Mouse (Mus musculus) neural tube, embryonic 10.5 days (tissue): ENCODE results near the gene Ppp1r8.

ENCODE experiments used
- DNase-seq: peaks from one replicate; pipeline ENCODE4 v3.0.0-alpha.2; 2017; ENCODE audit warnings: low spot score; ENCODE audit errors: extremely low spot score

Ppp1r8 gene

DNA sequence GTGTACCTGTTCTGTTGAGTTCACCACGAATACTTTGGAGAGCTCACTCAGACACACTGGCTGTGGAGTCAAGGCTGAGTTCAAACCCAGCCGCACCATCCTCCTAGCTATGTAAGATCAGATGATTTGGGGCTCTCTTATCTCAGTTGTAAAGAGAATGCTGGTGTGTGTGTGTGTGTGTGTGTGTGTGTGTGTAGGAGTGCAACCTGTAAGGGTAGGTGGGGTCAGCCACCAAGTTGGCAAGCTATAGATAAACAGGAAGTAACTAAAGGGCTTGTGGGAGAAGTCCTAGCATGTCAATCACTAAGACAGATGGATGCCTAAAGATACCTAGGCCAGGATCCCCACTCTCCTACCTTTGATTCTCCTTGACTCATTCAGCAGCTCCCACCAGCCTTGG lies 59.2 kb downstream of the Ppp1r8 start:
- DNase-seq: no peak

DNA sequence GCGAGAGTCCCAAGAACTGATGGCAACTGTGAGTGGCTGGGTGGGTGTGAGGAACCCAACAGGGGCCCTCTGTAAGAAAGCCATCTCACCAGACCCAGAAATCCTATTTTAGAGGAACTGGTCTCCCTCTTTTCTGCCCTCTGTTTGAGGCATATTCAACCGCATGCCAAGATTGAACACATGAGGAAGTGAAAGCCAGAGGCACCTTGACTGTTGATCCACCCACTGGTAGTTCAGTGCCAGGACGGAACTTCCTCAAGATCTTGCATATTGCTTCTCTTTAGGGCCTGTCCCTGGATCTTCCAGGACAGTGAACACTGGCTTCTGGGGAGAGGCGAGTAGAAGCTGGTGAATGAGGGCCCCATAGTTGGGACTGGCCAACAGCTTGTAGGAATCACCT lies 62.7 kb downstream of the Ppp1r8 start:
- no peak for DNase-seq

DNA sequence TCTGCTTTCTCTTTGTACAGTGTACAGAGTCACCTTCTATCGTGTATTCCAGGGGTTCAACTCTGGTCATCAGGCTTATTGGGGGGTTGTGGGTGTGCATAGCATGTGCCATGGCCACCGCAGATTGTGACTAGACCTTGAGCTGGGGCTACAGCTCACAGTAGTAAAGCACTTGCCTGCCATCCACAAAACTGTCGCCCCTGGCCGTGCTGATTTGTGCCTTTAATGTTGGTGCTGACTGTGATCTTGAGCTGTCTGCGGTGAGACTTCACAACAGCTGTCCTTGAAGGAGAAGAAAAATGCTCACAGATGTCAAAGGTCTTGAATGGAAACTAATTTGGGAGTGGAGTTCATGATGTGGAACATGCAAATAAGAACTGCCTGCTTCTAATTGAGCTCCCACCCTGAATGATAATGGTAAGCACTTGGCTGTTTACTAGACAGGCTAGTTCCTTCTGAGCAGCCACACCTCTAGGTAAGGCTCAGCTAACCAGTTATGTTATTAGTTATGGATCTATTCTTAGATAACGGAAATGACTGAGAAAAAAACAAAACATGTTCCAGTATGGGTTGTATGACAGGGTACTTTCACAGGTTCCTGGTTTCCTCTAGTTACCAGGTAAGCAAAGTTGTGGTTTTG lies 64.3 kb downstream of the Ppp1r8 start:
- DNase-seq: no peak
